Mouse (Mus musculus): ENCODE measurements around the gene Prmt1. TPM values are rescaled to one million over a fixed set of nuclear protein-coding genes. Genes with fewer than 3 reads are reported as not detected.
A peak's percentile ranks its signal among the peaks of the same experiment; 100 is the strongest.

Gene Prmt1
- total RNA-seq, 2 experiments from 2014 or later = 115 to 190 TPM

- ATAC-seq (replicated peaks; ENCODE audit: poor library complexity, severe bottlenecking) = peak; percentile 10; the same call in 1 of the 2 replicates
Observed at GRCm38 (mm10) chr7:44955628-44956027, 30.7 kb downstream of the Prmt1 start.

GRCm38 (mm10) chr7:44954091-44954885 lies 32.1 kb downstream of the Prmt1 start:
- no peak for ATAC-seq (replicated peaks; ENCODE audit: poor library complexity, severe bottlenecking)

GRCm38 (mm10) chr7:44953561-44953960 lies 32.8 kb downstream of the Prmt1 start:
- ATAC-seq (replicated peaks; ENCODE audit: poor library complexity, severe bottlenecking) = no peak

GRCm38 (mm10) chr7:44952611-44953306 lies 33.6 kb downstream of the Prmt1 start:
- ATAC-seq (replicated peaks; ENCODE audit: poor library complexity, severe bottlenecking) = peak; percentile 89

GRCm38 (mm10) chr7:44951960-44952359 lies 34.4 kb downstream of the Prmt1 start:
- ATAC-seq (replicated peaks; ENCODE audit: poor library complexity, severe bottlenecking) = peak; percentile 60

GRCm38 (mm10) chr7:44949922-44950321 lies 36.4 kb downstream of the Prmt1 start:
- ATAC-seq (replicated peaks; ENCODE audit: poor library complexity, severe bottlenecking) = no peak

GRCm38 (mm10) chr7:44942904-44943303 lies 43.5 kb downstream of the Prmt1 start, which contains the start of gene Tsks:
TSS of gene Tsks (plus strand) at chr7:44943204.
- ATAC-seq (replicated peaks; ENCODE audit: poor library complexity, severe bottlenecking) = no peak

- ATAC-seq (replicated peaks; ENCODE audit: poor library complexity, severe bottlenecking) = no peak
Observed at GRCm38 (mm10) chr7:44938680-44939079, 47.7 kb downstream of the Prmt1 start.

- peak; percentile 91 for ATAC-seq (replicated peaks; ENCODE audit: poor library complexity, severe bottlenecking)
Observed at GRCm38 (mm10) chr7:44929204-44930151, 56.9 kb downstream of the Prmt1 start, which contains the start of gene Ap2a1. TSS of gene Ap2a1 (minus strand) at chr7:44929496.

- no peak for ATAC-seq (replicated peaks; ENCODE audit: poor library complexity, severe bottlenecking)
Observed at GRCm38 (mm10) chr7:44928570-44928969, 57.8 kb downstream of the Prmt1 start.

Other genes with a start within 250 kb of the Prmt1 start
Only the 30 nearest of the 35 such genes appear.
- gene Nup62, start 170.5 kb downstream of the Prmt1 start, total RNA-seq (2014; fragmentation: Nextera tagmentation) = 81.8 and 83.0 TPM in 2 replicates
- 120 and 167 TPM in 2 replicates for gene Nup62, start 170.5 kb downstream of the Prmt1 start, total RNA-seq (2017)
- 1.2 TPM in 1 of 2 replicates, not detected in the other for gene Il4i1, start 170.2 kb downstream of the Prmt1 start, total RNA-seq (2014; fragmentation: Nextera tagmentation)
- gene Il4i1, start 170.2 kb downstream of the Prmt1 start, total RNA-seq (2017) = 0.15 and 0.22 TPM in 2 replicates
- 5.6 and 8.5 TPM in 2 replicates for gene Atf5, start 169.9 kb downstream of the Prmt1 start, total RNA-seq (2014; fragmentation: Nextera tagmentation)
- gene Atf5, start 169.9 kb downstream of the Prmt1 start, total RNA-seq (2017) = 3.8 and 6.8 TPM in 2 replicates
- gene Akt1s1, start 137.6 kb downstream of the Prmt1 start, total RNA-seq (2014; fragmentation: Nextera tagmentation) = 18.2 and 25.0 TPM in 2 replicates
- 22.8 and 26.5 TPM in 2 replicates for gene Akt1s1, start 137.6 kb downstream of the Prmt1 start, total RNA-seq (2017)
- 18.1 and 22.6 TPM in 2 replicates for gene Tbc1d17, start 137.5 kb downstream of the Prmt1 start, total RNA-seq (2014; fragmentation: Nextera tagmentation)
- gene Tbc1d17, start 137.5 kb downstream of the Prmt1 start, total RNA-seq (2017) = 15.5 and 19.3 TPM in 2 replicates
- 61.3 and 65.7 TPM in 2 replicates for gene Pnkp, start 129.4 kb downstream of the Prmt1 start, total RNA-seq (2014; fragmentation: Nextera tagmentation)
- gene Pnkp, start 129.4 kb downstream of the Prmt1 start, total RNA-seq (2017) = 51.0 and 79.6 TPM in 2 replicates
- 67.0 and 95.4 TPM in 2 replicates for gene Ptov1, start 116.8 kb downstream of the Prmt1 start, total RNA-seq (2014; fragmentation: Nextera tagmentation)
- 24.4 and 32.1 TPM in 2 replicates for gene Ptov1, start 116.8 kb downstream of the Prmt1 start, total RNA-seq (2017)
- gene Med25, start 93.9 kb downstream of the Prmt1 start, total RNA-seq (2014; fragmentation: Nextera tagmentation) = 26.7 and 51.2 TPM in 2 replicates
- gene Med25, start 93.9 kb downstream of the Prmt1 start, total RNA-seq (2017) = 9.2 and 15.6 TPM in 2 replicates
- gene Fuz, start 90.5 kb downstream of the Prmt1 start, total RNA-seq (2014; fragmentation: Nextera tagmentation) = 13.6 TPM in 2 replicates
- 16.5 and 18.0 TPM in 2 replicates for gene Fuz, start 90.5 kb downstream of the Prmt1 start, total RNA-seq (2017)
- 40.8 and 84.2 TPM in 2 replicates for gene Ap2a1, start 57.1 kb downstream of the Prmt1 start, total RNA-seq (2014; fragmentation: Nextera tagmentation)
- gene Ap2a1, start 57.1 kb downstream of the Prmt1 start, total RNA-seq (2017) = 28.6 and 30.1 TPM in 2 replicates
- not detected in 2 replicates for gene Tsks, start 43.4 kb downstream of the Prmt1 start, total RNA-seq (2014; fragmentation: Nextera tagmentation)
- 0.17 TPM in 1 of 2 replicates, not detected in the other for gene Tsks, start 43.4 kb downstream of the Prmt1 start, total RNA-seq (2017)
- not detected in 2 replicates for gene Cpt1c, start 11.7 kb downstream of the Prmt1 start, total RNA-seq (2014; fragmentation: Nextera tagmentation)
- not detected in 2 replicates for gene Cpt1c, start 11.7 kb downstream of the Prmt1 start, total RNA-seq (2017)
- 76.6 and 105 TPM in 2 replicates for gene Irf3, start 11.1 kb upstream of the Prmt1 start, total RNA-seq (2014; fragmentation: Nextera tagmentation)
- 87.5 and 88.9 TPM in 2 replicates for gene Irf3, start 11.1 kb upstream of the Prmt1 start, total RNA-seq (2017)
- 19.4 and 57.9 TPM in 2 replicates for gene Bcl2l12, start 12.1 kb upstream of the Prmt1 start, total RNA-seq (2014; fragmentation: Nextera tagmentation)
- gene Bcl2l12, start 12.1 kb upstream of the Prmt1 start, total RNA-seq (2017) = 18.4 and 32.9 TPM in 2 replicates
- gene Scaf1, start 29.8 kb upstream of the Prmt1 start, total RNA-seq (2014; fragmentation: Nextera tagmentation) = 28.6 and 29.8 TPM in 2 replicates
- gene Scaf1, start 29.8 kb upstream of the Prmt1 start, total RNA-seq (2017) = 15.7 and 17.8 TPM in 2 replicates
- gene Rras, start 31.4 kb upstream of the Prmt1 start, total RNA-seq (2014; fragmentation: Nextera tagmentation) = 2.3 and 7.8 TPM in 2 replicates
- gene Rras, start 31.4 kb upstream of the Prmt1 start, total RNA-seq (2017) = 1.0 and 1.4 TPM in 2 replicates
- gene Prr12, start 66.3 kb upstream of the Prmt1 start, total RNA-seq (2014; fragmentation: Nextera tagmentation) = 21.1 and 29.6 TPM in 2 replicates
- 1.7 and 4.1 TPM in 2 replicates for gene Prr12, start 66.3 kb upstream of the Prmt1 start, total RNA-seq (2017)
- gene Nosip, start 75.9 kb upstream of the Prmt1 start, total RNA-seq (2014; fragmentation: Nextera tagmentation) = 42.2 and 57.2 TPM in 2 replicates
- gene Nosip, start 75.9 kb upstream of the Prmt1 start, total RNA-seq (2017) = 49.4 and 63.1 TPM in 2 replicates
- gene Prrg2, start 76.1 kb upstream of the Prmt1 start, total RNA-seq (2014; fragmentation: Nextera tagmentation) = 6.8 and 9.4 TPM in 2 replicates
- gene Prrg2, start 76.1 kb upstream of the Prmt1 start, total RNA-seq (2017) = 4.8 and 5.3 TPM in 2 replicates
- gene Rcn3, start 105.7 kb upstream of the Prmt1 start, total RNA-seq (2014; fragmentation: Nextera tagmentation) = 2.2 and 11.6 TPM in 2 replicates
- 4.1 and 7.0 TPM in 2 replicates for gene Rcn3, start 105.7 kb upstream of the Prmt1 start, total RNA-seq (2017)
- gene Fcgrt, start 117.3 kb upstream of the Prmt1 start, total RNA-seq (2014; fragmentation: Nextera tagmentation) = 2.1 and 3.8 TPM in 2 replicates
- gene Fcgrt, start 117.3 kb upstream of the Prmt1 start, total RNA-seq (2017) = 2.7 and 3.6 TPM in 2 replicates
- gene Rps11, start 137.9 kb upstream of the Prmt1 start, total RNA-seq (2014; fragmentation: Nextera tagmentation) = 3,834 and 4,027 TPM in 2 replicates
- 963 and 1,110 TPM in 2 replicates for gene Rps11, start 137.9 kb upstream of the Prmt1 start, total RNA-seq (2017)
- gene Rpl13a, start 142.2 kb upstream of the Prmt1 start, total RNA-seq (2014; fragmentation: Nextera tagmentation) = 3,523 and 3,605 TPM in 2 replicates
- gene Rpl13a, start 142.2 kb upstream of the Prmt1 start, total RNA-seq (2017) = 3,792 and 4,750 TPM in 2 replicates
- gene Gm45713, start 149.7 kb upstream of the Prmt1 start, total RNA-seq (2014; fragmentation: Nextera tagmentation) = not detected in 2 replicates
- gene Gm45713, start 149.7 kb upstream of the Prmt1 start, total RNA-seq (2017) = 0.10 and 0.13 TPM in 2 replicates
- 7.4 and 8.2 TPM in 2 replicates for gene Flt3l, start 149.9 kb upstream of the Prmt1 start, total RNA-seq (2014; fragmentation: Nextera tagmentation)
- 2.3 and 5.7 TPM in 2 replicates for gene Flt3l, start 149.9 kb upstream of the Prmt1 start, total RNA-seq (2017)
- gene Pih1d1, start 167.7 kb upstream of the Prmt1 start, total RNA-seq (2014; fragmentation: Nextera tagmentation) = 74.2 and 91.6 TPM in 2 replicates
- gene Pih1d1, start 167.7 kb upstream of the Prmt1 start, total RNA-seq (2017) = 48.8 and 58.4 TPM in 2 replicates
- 53.4 and 59.8 TPM in 2 replicates for gene Aldh16a1, start 168.0 kb upstream of the Prmt1 start, total RNA-seq (2014; fragmentation: Nextera tagmentation)
- 31.2 and 42.5 TPM in 2 replicates for gene Aldh16a1, start 168.0 kb upstream of the Prmt1 start, total RNA-seq (2017)
- gene Slc17a7, start 177.4 kb upstream of the Prmt1 start, total RNA-seq (2014; fragmentation: Nextera tagmentation) = 0.17 TPM in 1 of 2 replicates, not detected in the other
- not detected in 2 replicates for gene Slc17a7, start 177.4 kb upstream of the Prmt1 start, total RNA-seq (2017)
- not detected in 2 replicates for gene Gfy, start 193.0 kb upstream of the Prmt1 start, total RNA-seq (2014; fragmentation: Nextera tagmentation)
- gene Gfy, start 193.0 kb upstream of the Prmt1 start, total RNA-seq (2017) = not detected in 2 replicates
- gene Pth2, start 194.4 kb upstream of the Prmt1 start, total RNA-seq (2014; fragmentation: Nextera tagmentation) = not detected in 2 replicates
- not detected in 2 replicates for gene Pth2, start 194.4 kb upstream of the Prmt1 start, total RNA-seq (2017)